Mouse (Mus musculus): ENCODE measurements at regions not wholly inside any gene's neighbourhood (a gene's known extent, or its start where the extent isn't known, plus 50 kb on each side); places are given as distances from the start of the nearest gene placed in this dataset.

GRCm38 (mm10) chr4:83915871-83916270 is 390.5 kb downstream of the Ccdc171 start:
- no peak for DNase-seq (ENCODE audit: low spot score in 2 of 2)
- intact Hi-C loops (cut with DNase I): no loop called here

GRCm38 (mm10) chr4:83917009-83917408 is 391.7 kb downstream of the Ccdc171 start:
- no peak for DNase-seq (ENCODE audit: low spot score in 2 of 2)
- intact Hi-C loops (cut with DNase I): no loop called here

GRCm38 (mm10) chr4:83918093-83918492 is 392.7 kb downstream of the Ccdc171 start:
- intact Hi-C loops (cut with DNase I): no loop called here
- DNase-seq (ENCODE audit: low spot score in 2 of 2): no peak

- intact Hi-C loops (cut with DNase I): no loop called here
- no peak for DNase-seq (ENCODE audit: low spot score in 2 of 2)
Observed at GRCm38 (mm10) chr4:83919041-83919440, 393.7 kb downstream of the Ccdc171 start.

GRCm38 (mm10) chr4:83925118-83925842 is 399.9 kb downstream of the Ccdc171 start:
- DNase-seq (ENCODE audit: low spot score in 2 of 2): no peak
- intact Hi-C loops (cut with DNase I): no loop called here

- intact Hi-C loops (cut with DNase I): no loop called here
- DNase-seq (ENCODE audit: low spot score in 2 of 2): no peak
Observed at GRCm38 (mm10) chr4:83926195-83926731, 400.9 kb downstream of the Ccdc171 start.

GRCm38 (mm10) chr4:83931897-83932654 is 406.7 kb downstream of the Ccdc171 start:
- no peak for DNase-seq (ENCODE audit: low spot score in 2 of 2)
- intact Hi-C loops (cut with DNase I): no loop called here

GRCm38 (mm10) chr4:83941693-83942092 is 416.3 kb downstream of the Ccdc171 start:
- no peak for DNase-seq (ENCODE audit: low spot score in 2 of 2)
- intact Hi-C loops (cut with DNase I): no loop called here

- intact Hi-C loops (cut with DNase I): no loop called here
Observed at GRCm38 (mm10) chr4:83949612-83950011, 424.3 kb downstream of the Ccdc171 start.

GRCm38 (mm10) chr4:83950809-83951409 is 425.6 kb downstream of the Ccdc171 start:
- DNase-seq (ENCODE audit: low spot score in 2 of 2): no peak
- intact Hi-C loops (cut with DNase I): no loop called here

More at GRCm38 (mm10) chr4:83949612-83950011, 424.3 kb downstream of the Ccdc171 start:
- no peak for DNase-seq (ENCODE audit: low spot score in 2 of 2)

GRCm38 (mm10) chr4:83956252-83956904 is 431.0 kb downstream of the Ccdc171 start:
- intact Hi-C loops (cut with DNase I): no loop called here
- DNase-seq (ENCODE audit: low spot score in 2 of 2): no peak

GRCm38 (mm10) chr4:83957217-83957692 is 431.9 kb downstream of the Ccdc171 start:
- intact Hi-C loops (cut with DNase I): no loop called here
- DNase-seq (ENCODE audit: low spot score in 2 of 2): no peak

GRCm38 (mm10) chr4:83966898-83967297 is 441.6 kb downstream of the Ccdc171 start:
- peak; percentile 14 to 73 for DNase-seq (ENCODE audit: low spot score in 2 of 2)
- intact Hi-C loops (cut with DNase I): no loop called here

GRCm38 (mm10) chr4:83973162-83973561 is 447.8 kb downstream of the Ccdc171 start:
- intact Hi-C loops (cut with DNase I): no loop called here

GRCm38 (mm10) chr4:83974214-83975012 is 449.1 kb downstream of the Ccdc171 start:
- intact Hi-C loops (cut with DNase I): no loop called here
- DNase-seq (ENCODE audit: low spot score in 2 of 2): no peak

More at GRCm38 (mm10) chr4:83973162-83973561, 447.8 kb downstream of the Ccdc171 start:
- no peak for DNase-seq (ENCODE audit: low spot score in 2 of 2)

- intact Hi-C loops (cut with DNase I): no loop called here
Observed at GRCm38 (mm10) chr4:83975569-83975968, 450.2 kb downstream of the Ccdc171 start.

GRCm38 (mm10) chr4:83976067-83976466 is 450.7 kb downstream of the Ccdc171 start:
- no peak for DNase-seq (ENCODE audit: low spot score in 2 of 2)
- intact Hi-C loops (cut with DNase I): no loop called here

More at GRCm38 (mm10) chr4:83975569-83975968, 450.2 kb downstream of the Ccdc171 start:
- no peak for DNase-seq (ENCODE audit: low spot score in 2 of 2)

GRCm38 (mm10) chr4:83979088-83979487 is 453.7 kb downstream of the Ccdc171 start:
- intact Hi-C loops (cut with DNase I): no loop called here

More at GRCm38 (mm10) chr4:83979088-83979487, 453.7 kb downstream of the Ccdc171 start:
- DNase-seq (ENCODE audit: low spot score in 2 of 2): no peak
